Mouse (Mus musculus) kidney, embryonic 15.5 days (tissue): Measurements from ENCODE around the gene Apba1. TPM values are rescaled to one million over a fixed set of nuclear protein-coding genes. Genes with fewer than 3 reads are reported as not detected.

Experiments
- ATAC-seq: fragments of 200-750 bp; cut with Nextera tagmentation; replicated peaks from 2 replicates; pipeline ENCODE4 v1.8.0; 2017; ENCODE audit warnings: moderate TSS enrichment; ENCODE audit not compliant: low FRiP score
- H3K27ac ChIP-seq: fragments of 300-500 bp; sonication (generic); 2 replicates; pipeline ENCODE4 v1.5.1; 2015; ENCODE audit warnings: mild to moderate bottlenecking, inconsistent platforms
- H3K27me3 ChIP-seq: fragments of 300-500 bp; sonication (generic); 2 replicates; pipeline ENCODE4 v1.6.1; 2015; ENCODE audit warnings: inconsistent platforms
- H3K36me3 ChIP-seq: fragments of 300-500 bp; sonication (generic); 2 replicates; pipeline ENCODE4 v1.6.1; 2015; ENCODE audit warnings: inconsistent platforms
- H3K4me1 ChIP-seq: fragments of 300-500 bp; sonication (generic); 2 replicates; pipeline ENCODE4 v1.6.1; 2015; ENCODE audit warnings: inconsistent platforms
- H3K4me2 ChIP-seq: fragments of 300-500 bp; sonication (generic); 2 replicates; pipeline ENCODE4 v1.6.1; 2015; ENCODE audit warnings: moderate library complexity, mild to moderate bottlenecking, inconsistent platforms
- H3K4me3 ChIP-seq: fragments of 300-500 bp; sonication (generic); replicated peaks from 2 replicates; pipeline ENCODE4 v1.5.1; 2015; ENCODE audit warnings: mild to moderate bottlenecking, inconsistent platforms
- H3K9ac ChIP-seq: fragments of 300-500 bp; sonication (generic); 2 replicates; pipeline ENCODE4 v1.6.1; 2015; ENCODE audit warnings: mild to moderate bottlenecking, inconsistent platforms
- H3K9me3 ChIP-seq: fragments of 300-500 bp; sonication (generic); replicated peaks from 2 replicates; pipeline ENCODE4 v1.6.1; 2016; ENCODE audit warnings: inconsistent platforms
- WGBS: fragments of 180-500 bp; shearing (Covaris S2); methylation state at CpG from one replicate; pipeline ENCODE4 v1.1.7; 2015; ENCODE audit warnings: mixed read lengths; 5-methylcytosine and 5-hydroxymethylcytosine counted together
- polyA plus RNA-seq: library from polyadenylated mRNA; unstranded; fragments of >200 nt; fragmentation: Nextera tagmentation; extraction: Ambion mirVana; gene quantifications from 2 replicates; pipeline ENCODE4 v1.2.1, GENCODE M21; 2015

Apba1 gene
- polyA plus RNA-seq, 1 experiment from 2014 or later: 0.92 TPM

GRCm38 (mm10) chr19:23891421-23891820 is 132.7 kb downstream of the Apba1 start:
- 89% methylated on average over 6 of the region's 6 CpGs for WGBS
- Histone ChIP-seq H3K4me2 (no peak overlapping the region), H3K27me3 (peaks cover 47% of the 10 kb centered on the region), H3K9me3 (0 out of 2 replicates have a peak, but pooled peaks cover 3% of the 10 kb centered on the region), H3K27ac (no peak overlapping the region), H3K4me3 (no peak overlapping the region), H3K4me1 (peaks cover 10% of the 10 kb centered on the region), H3K9ac (no peak overlapping the region), H3K36me3 (no peaks in the 10 kb centered on the region)
- no peak for ATAC-seq

- 27% methylated on average over 37 of the region's 37 CpGs for WGBS
- 0 out of 2 replicates have a peak overlapping the region, but pooled peaks have one; percentile 19 for H3K9ac ChIP-seq
These were observed 133.9 kb downstream of the Apba1 start for GRCm38 (mm10) chr19:23892633-23893032.

GRCm38 (mm10) chr19:23893093-23893889 is 134.6 kb downstream of the Apba1 start:
- H3K4me1 ChIP-seq: peaks cover 10% of the 10 kb centered on the region
- H3K9me3 ChIP-seq: 0 out of 2 replicates have a peak, but pooled peaks cover 3% of the 10 kb centered on the region
- peak overlapping the region; percentile 40 for H3K4me3 ChIP-seq
- peak; percentile 83 for ATAC-seq
- no peaks in the 10 kb centered on the region for H3K36me3 ChIP-seq
- 18% methylated on average over 109 of the region's 110 CpGs for WGBS
- H3K27me3 ChIP-seq: peaks cover 53% of the 10 kb centered on the region
- 0 out of 2 replicates have a peak overlapping the region, but pooled peaks have one; percentile 19 for H3K9ac ChIP-seq
- H3K4me2 ChIP-seq: peak overlapping the region; percentile 62
- no peak overlapping the region for H3K27ac ChIP-seq

More at GRCm38 (mm10) chr19:23892633-23893032, 133.9 kb downstream of the Apba1 start:
- peak overlapping the region; percentile 62 for H3K4me2 ChIP-seq
- no peak overlapping the region for H3K27ac ChIP-seq
- H3K4me1 ChIP-seq: peaks cover 10% of the 10 kb centered on the region
- 0 out of 2 replicates have a peak, but pooled peaks cover 3% of the 10 kb centered on the region for H3K9me3 ChIP-seq
- no peaks in the 10 kb centered on the region for H3K36me3 ChIP-seq
- H3K27me3 ChIP-seq: peaks cover 50% of the 10 kb centered on the region
- no peak for ATAC-seq
- H3K4me3 ChIP-seq: peak overlapping the region; percentile 40

GRCm38 (mm10) chr19:23893946-23894345 is 135.3 kb downstream of the Apba1 start:
- H3K27me3 ChIP-seq: peaks cover 54% of the 10 kb centered on the region
- ATAC-seq: no peak
- peaks cover 10% of the 10 kb centered on the region for H3K4me1 ChIP-seq
- H3K9me3 ChIP-seq: 0 out of 2 replicates have a peak, but pooled peaks cover 3% of the 10 kb centered on the region
- H3K36me3 ChIP-seq: no peaks in the 10 kb centered on the region
- no peak overlapping the region for H3K27ac ChIP-seq
- WGBS: 68% methylated on average over 9 of the region's 9 CpGs
- H3K9ac ChIP-seq: no peak overlapping the region
- H3K4me3 ChIP-seq: no peak overlapping the region
- no peak overlapping the region for H3K4me2 ChIP-seq

GRCm38 (mm10) chr19:23894822-23895221 is 136.1 kb downstream of the Apba1 start:
- Histone ChIP-seq H3K9ac (no peak overlapping the region), H3K9me3 (0 out of 2 replicates have a peak, but pooled peaks cover 3% of the 10 kb centered on the region), H3K4me2 (no peak overlapping the region), H3K36me3 (no peaks in the 10 kb centered on the region), H3K4me3 (no peak overlapping the region), H3K4me1 (peaks cover 10% of the 10 kb centered on the region), H3K27me3 (peaks cover 60% of the 10 kb centered on the region), H3K27ac (no peak overlapping the region)
- no peak for ATAC-seq
- 61% methylated on average over 3 of the region's 3 CpGs for WGBS

GRCm38 (mm10) chr19:23896915-23897314 is 138.2 kb downstream of the Apba1 start:
- Histone ChIP-seq H3K4me1 (peaks cover 10% of the 10 kb centered on the region), H3K4me3 (no peak overlapping the region), H3K9me3 (0 out of 2 replicates have a peak, but pooled peaks cover 3% of the 10 kb centered on the region), H3K9ac (no peak overlapping the region), H3K27ac (no peak overlapping the region), H3K4me2 (no peak overlapping the region), H3K27me3 (peaks cover 49% of the 10 kb centered on the region), H3K36me3 (no peaks in the 10 kb centered on the region)
- no peak for ATAC-seq
- 81% methylated on average over 8 of the region's 8 CpGs for WGBS

- WGBS: 41% methylated on average over 11 of the region's 11 CpGs
These were observed 139.8 kb downstream of the Apba1 start for GRCm38 (mm10) chr19:23898501-23898900.

GRCm38 (mm10) chr19:23901177-23901576 is 142.5 kb downstream of the Apba1 start:
- WGBS: 79% methylated on average over 3 of the region's 3 CpGs
- H3K9me3 ChIP-seq: no peaks in the 10 kb centered on the region
- peaks cover 14% of the 10 kb centered on the region; the same call in 1 of the 2 replicates for H3K27me3 ChIP-seq
- H3K4me3 ChIP-seq: no peak overlapping the region
- H3K36me3 ChIP-seq: no peaks in the 10 kb centered on the region
- no peak for ATAC-seq
- no peak overlapping the region for H3K27ac ChIP-seq
- H3K4me2 ChIP-seq: no peak overlapping the region
- no peak overlapping the region for H3K9ac ChIP-seq
- H3K4me1 ChIP-seq: 0 out of 2 replicates have a peak, but pooled peaks cover 4% of the 10 kb centered on the region

More at GRCm38 (mm10) chr19:23898501-23898900, 139.8 kb downstream of the Apba1 start:
- peaks cover 33% of the 10 kb centered on the region for H3K27me3 ChIP-seq
- H3K4me1 ChIP-seq: peaks cover under 1% of the 10 kb centered on the region; the same call in 1 of the 2 replicates
- ATAC-seq: no peak
- H3K9ac ChIP-seq: no peak overlapping the region
- no peak overlapping the region for H3K27ac ChIP-seq
- no peak overlapping the region for H3K4me3 ChIP-seq
- no peaks in the 10 kb centered on the region for H3K36me3 ChIP-seq
- no peak overlapping the region for H3K4me2 ChIP-seq
- no peaks in the 10 kb centered on the region for H3K9me3 ChIP-seq

GRCm38 (mm10) chr19:23901768-23902167 is 143.1 kb downstream of the Apba1 start:
- Histone ChIP-seq H3K9ac (no peak overlapping the region), H3K9me3 (no peaks in the 10 kb centered on the region), H3K4me2 (no peak overlapping the region), H3K4me3 (no peak overlapping the region), H3K36me3 (no peaks in the 10 kb centered on the region), H3K27ac (no peak overlapping the region), H3K4me1 (0 out of 2 replicates have a peak, but pooled peaks cover 4% of the 10 kb centered on the region), H3K27me3 (peaks cover 14% of the 10 kb centered on the region; the same call in 1 of the 2 replicates)
- 97% methylated on average over 4 of the region's 4 CpGs for WGBS
- ATAC-seq: no peak

- H3K4me2 ChIP-seq: no peak overlapping the region
- no peak overlapping the region for H3K9ac ChIP-seq
- H3K9me3 ChIP-seq: no peaks in the 10 kb centered on the region
- no peak overlapping the region for H3K27ac ChIP-seq
- 0 out of 2 replicates have a peak, but pooled peaks cover 4% of the 10 kb centered on the region for H3K4me1 ChIP-seq
- no peak overlapping the region for H3K4me3 ChIP-seq
- 98% methylated on average over 7 of the region's 7 CpGs for WGBS
- H3K27me3 ChIP-seq: peaks cover 9% of the 10 kb centered on the region; the same call in 1 of the 2 replicates
- ATAC-seq: no peak
- H3K36me3 ChIP-seq: no peaks in the 10 kb centered on the region
These were observed 144.4 kb downstream of the Apba1 start for GRCm38 (mm10) chr19:23903066-23903465.

- no peak overlapping the region for H3K4me2 ChIP-seq
- H3K27ac ChIP-seq: no peak overlapping the region
- no peak overlapping the region for H3K4me3 ChIP-seq
- no peaks in the 10 kb centered on the region for H3K9me3 ChIP-seq
- 0 out of 2 replicates have a peak, but pooled peaks cover 4% of the 10 kb centered on the region for H3K4me1 ChIP-seq
- no peaks in the 10 kb centered on the region for H3K36me3 ChIP-seq
- no peak for ATAC-seq
- H3K27me3 ChIP-seq: 0 out of 2 replicates have a peak, but pooled peaks cover under 1% of the 10 kb centered on the region
- H3K9ac ChIP-seq: no peak overlapping the region
- 65% methylated on average over 4 of the region's 4 CpGs for WGBS
These were observed 146.2 kb downstream of the Apba1 start for GRCm38 (mm10) chr19:23904922-23905321.

GRCm38 (mm10) chr19:23905772-23906171 is 147.1 kb downstream of the Apba1 start:
- H3K27ac ChIP-seq: no peak overlapping the region
- 0 out of 2 replicates have a peak, but pooled peaks cover 4% of the 10 kb centered on the region for H3K4me1 ChIP-seq
- no peaks in the 10 kb centered on the region for H3K36me3 ChIP-seq
- H3K9ac ChIP-seq: no peak overlapping the region
- 82% methylated on average over 5 of the region's 5 CpGs for WGBS
- no peaks in the 10 kb centered on the region for H3K27me3 ChIP-seq
- no peaks in the 10 kb centered on the region for H3K9me3 ChIP-seq
- H3K4me2 ChIP-seq: no peak overlapping the region
- no peak overlapping the region for H3K4me3 ChIP-seq
- no peak for ATAC-seq
